Mouse (Mus musculus) CD8-positive naive resting alpha-beta T cell, adult 2 months (primary cell): ENCODE data around the gene Bcl2a1a.
"Not testable (repeated sequence)": the region's sequence is repeated elsewhere in the genome, so short reads cannot be mapped to it uniquely, and the experiment has no call there.

Source experiments
- DNase-seq, 2 experiments: peaks; one replicate each; pipeline ENCODE4 v3.0.0; 2022; ENCODE audit warnings: low read depth in 2 of 2, low spot score in 2 of 2

The Bcl2a1a gene

GRCm38 (mm10) chr9:88956670-88957153 is at the start of gene Bcl2a1a:
Gene Bcl2a1a (plus strand): TSS chr9:88956900.
- DNase-seq: peak; percentile 50

DNA sequence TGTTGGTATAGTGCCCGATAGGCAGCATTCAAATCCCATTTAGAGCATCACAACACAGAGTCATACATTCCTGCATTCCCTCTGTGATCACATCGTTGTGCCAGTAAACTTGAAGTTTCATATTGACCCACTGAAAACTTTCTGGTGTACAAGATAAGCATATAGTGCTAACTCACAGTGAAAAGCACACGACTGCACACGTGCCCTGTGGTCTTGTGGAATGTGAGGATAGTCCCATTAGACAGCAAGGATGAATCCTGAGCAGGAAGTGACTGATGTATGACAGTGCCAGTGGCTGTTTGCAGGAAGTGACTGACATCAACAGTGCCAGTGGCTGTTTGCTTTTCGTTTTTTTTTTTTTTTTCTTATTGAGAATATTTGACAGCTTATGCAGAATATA is 40.1 kb upstream of the Bcl2a1a start:
- DNase-seq: not testable (repeated sequence)

- not testable (repeated sequence) for DNase-seq
Measured at GRCm38 (mm10) chr9:88938312-88938711, 18.4 kb upstream of the Bcl2a1a start.

DNA sequence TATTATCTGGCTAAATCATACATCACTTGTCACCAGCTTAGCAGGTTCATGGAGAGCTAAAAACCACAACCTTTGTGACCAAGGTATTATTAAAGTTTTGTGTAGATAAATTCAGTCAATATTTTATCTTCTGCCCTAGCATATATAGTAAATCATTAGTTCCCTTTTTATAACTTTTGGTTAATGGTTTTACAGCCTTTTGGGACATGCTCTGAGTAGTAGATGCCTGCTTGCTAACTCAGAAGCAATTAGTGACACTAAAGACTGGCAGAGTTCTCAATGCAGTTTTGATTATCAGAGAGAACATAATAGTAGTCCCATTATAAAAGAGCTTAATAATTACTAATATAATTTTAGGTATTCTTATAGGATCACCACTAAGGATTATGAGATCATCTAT is 5.2 kb upstream of the Bcl2a1a start:
- not testable (repeated sequence) for DNase-seq

DNA sequence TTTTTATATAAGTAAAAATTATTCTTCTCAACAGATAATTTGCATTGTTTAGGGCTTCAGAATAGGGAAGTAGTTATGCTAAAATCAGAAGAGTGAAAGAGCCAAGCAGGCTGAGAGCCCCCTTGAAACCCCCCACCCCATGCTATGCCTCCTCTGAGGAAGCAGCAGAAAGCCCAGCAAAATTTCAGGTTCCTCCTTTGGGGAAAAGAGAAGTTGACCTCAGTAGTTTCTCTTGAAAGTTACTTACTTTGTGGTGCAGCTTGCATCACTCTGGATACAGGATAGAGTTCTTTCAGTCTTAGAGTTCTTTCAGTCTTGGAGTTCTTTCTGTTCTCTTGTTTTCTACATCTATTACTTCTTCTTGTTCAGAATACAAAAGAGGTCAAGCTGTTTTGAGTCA is 3.5 kb upstream of the Bcl2a1a start:
- DNase-seq: not testable (repeated sequence)

DNA sequence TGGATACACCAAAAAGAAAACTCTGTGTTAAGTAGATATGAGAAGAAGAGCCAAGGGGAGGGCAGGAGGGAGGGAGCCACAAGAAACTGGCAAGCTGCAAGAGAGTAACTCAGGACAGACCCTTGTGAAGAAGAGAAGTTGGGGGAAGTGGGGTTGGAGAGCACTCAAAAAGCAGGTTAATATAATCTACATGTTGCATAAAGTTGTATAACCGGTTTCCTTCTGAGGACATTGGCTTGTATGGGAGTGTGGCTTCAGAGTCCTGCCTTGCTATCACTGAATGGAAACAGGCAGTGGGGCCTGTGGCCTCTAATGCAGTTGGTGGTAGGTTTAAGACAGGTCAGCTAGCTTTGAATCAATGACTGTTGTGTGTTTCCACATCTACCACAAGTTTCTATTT is 1.5 kb upstream of the Bcl2a1a start:
- DNase-seq: not testable (repeated sequence)

DNA sequence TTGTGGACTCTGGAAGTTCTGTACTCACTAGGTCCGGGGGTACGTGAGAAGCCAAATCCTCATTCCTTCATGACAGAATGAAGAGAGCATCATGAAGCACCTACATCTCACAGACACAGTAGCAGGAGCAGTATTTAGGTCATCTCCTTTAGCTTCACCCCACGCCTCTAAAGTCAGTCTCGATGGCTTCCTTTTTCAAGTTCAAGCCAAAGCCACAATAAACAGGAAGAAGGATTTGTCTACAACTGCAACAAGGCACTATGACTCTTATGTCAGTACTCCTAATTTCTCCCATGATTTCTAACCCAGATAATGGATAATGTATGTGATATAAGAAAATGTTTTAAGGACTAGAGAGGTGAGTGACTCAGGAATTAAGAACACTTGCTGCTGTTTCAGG is 665 bp upstream of the Bcl2a1a start:
- DNase-seq: not testable (repeated sequence)

DNA sequence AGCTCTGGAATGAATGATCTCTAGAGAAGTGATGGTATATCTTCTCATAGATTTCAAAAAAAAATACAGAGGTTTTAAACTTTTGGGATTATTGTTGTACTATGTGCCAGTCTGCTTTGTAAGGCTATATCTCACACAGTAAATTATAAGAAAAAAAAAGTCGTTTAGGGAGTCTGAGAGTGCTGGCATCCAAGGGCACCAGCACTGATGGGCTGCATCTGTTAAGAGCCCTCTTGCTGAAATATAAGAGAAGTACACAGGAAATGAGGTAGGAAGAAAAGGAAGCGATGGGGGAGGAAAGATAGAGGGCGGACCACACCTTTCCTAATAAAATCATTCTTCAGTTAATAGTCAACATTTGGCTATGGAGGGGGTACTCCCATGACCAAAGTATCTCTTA is 2.2 kb downstream of the Bcl2a1a start:
- no peak for DNase-seq

- DNase-seq: not testable (repeated sequence)
Measured at GRCm38 (mm10) chr9:88959981-88960380, 3.3 kb downstream of the Bcl2a1a start.

- not testable (repeated sequence) for DNase-seq
Measured at GRCm38 (mm10) chr9:88966462-88966861, 9.8 kb downstream of the Bcl2a1a start.

DNA sequence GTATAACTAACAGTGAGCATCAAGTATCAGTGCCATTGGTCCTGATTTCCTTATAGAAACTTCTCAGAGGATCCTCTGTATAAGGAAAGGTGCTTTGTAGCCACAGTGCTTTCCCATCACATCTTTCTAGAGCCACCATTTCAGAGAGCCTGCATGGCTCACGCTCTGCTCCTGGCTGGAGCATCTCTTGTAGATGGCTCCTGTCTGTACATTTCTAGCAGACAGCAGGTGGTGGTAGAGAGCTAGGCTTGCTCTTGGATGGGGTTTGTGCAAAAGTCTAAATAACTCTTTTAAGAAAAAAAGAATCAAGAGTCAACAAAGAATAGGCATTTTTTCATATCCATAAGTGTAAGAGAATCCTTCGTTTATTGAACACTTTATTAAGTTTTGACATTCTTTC is 12.8 kb downstream of the Bcl2a1a start:
- not testable (repeated sequence) for DNase-seq

- DNase-seq: not testable (repeated sequence)
Measured at GRCm38 (mm10) chr9:88976875-88977274, 20.2 kb downstream of the Bcl2a1a start.

GRCm38 (mm10) chr9:88979781-88980180 is 23.1 kb downstream of the Bcl2a1a start:
- not testable (repeated sequence) for DNase-seq

GRCm38 (mm10) chr9:89001541-89001940 is 44.8 kb downstream of the Bcl2a1a start:
- DNase-seq: not testable (repeated sequence)
